Mouse (Mus musculus) urinary bladder, postnatal 4 days (tissue): ENCODE results near the gene Slirp.

Experiments
- DNase-seq, 2 experiments: peaks; one replicate each; pipeline ENCODE4 v3.0.0; 2021 to 2022; ENCODE audit warnings: low spot score in 2 of 2

Gene Slirp

DNA sequence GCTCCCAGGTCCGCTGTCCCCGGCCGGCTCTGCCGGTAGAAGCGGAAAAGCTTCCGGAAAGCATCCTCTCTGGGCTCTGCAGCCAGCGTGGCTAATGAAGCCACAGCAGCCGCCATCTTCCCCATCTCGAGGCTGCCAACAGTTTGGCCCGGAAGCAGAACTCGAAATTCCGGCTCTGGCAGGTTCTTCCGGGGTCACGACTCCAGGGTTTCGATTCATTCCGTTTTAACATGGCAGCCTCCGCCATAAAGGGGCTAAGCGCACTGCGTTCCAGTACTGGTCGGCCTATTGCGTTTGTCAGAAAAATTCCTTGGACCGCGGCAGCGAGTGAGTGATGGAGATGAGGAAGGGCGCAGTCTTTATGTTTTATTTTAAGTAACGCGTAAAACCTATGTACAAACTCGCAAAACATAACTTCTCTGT, at the start of gene Slirp, which contains the start of gene Alkbh1:
Slirp (plus strand) TSS at position 197 of the 423 bp plus-strand sequence.
Alkbh1 (minus strand) TSS at position 318 of the 423 bp plus-strand sequence.
- DNase-seq, result peak; percentile 85

DNA sequence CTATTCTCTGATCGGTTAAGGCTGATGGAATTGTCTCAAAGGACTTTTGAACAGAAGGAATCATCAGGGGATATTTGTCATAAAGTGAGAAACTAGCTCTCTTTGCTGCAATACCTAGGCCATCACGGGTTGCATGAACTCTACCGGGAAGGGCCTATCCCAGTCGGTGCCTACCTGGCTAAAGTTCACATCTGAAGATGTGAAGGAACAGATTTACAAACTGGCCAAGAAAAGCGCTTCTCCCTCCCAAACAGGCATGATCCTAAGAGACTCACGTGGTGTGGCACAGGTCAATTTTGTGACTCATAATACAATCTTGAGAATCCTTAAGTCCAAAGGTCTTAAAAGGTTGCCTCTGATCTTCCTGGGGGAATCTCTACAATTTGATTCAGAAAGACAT, 49.4 kb upstream of the Slirp start:
- no peak for DNase-seq

DNA sequence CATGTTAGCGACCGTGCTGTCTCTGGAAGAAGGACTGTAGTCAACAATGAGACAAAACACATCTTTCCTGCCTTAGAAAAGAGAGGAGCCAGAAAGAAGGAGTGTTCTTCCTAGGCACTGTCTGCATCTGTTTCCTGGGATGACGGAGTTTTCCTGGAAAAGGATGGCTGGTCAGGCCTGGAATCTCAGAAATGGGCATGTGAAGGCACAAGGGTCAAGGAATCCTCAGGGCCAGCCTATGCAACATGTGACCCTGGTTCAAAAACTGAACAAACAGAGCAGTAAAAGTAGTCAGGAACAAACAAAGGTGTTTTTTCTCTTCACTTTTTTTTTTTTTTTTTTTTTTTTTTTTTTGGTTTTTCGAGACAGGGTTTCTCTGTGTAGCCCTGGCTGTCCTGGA, 46.6 kb upstream of the Slirp start:
- no peak for DNase-seq

DNA sequence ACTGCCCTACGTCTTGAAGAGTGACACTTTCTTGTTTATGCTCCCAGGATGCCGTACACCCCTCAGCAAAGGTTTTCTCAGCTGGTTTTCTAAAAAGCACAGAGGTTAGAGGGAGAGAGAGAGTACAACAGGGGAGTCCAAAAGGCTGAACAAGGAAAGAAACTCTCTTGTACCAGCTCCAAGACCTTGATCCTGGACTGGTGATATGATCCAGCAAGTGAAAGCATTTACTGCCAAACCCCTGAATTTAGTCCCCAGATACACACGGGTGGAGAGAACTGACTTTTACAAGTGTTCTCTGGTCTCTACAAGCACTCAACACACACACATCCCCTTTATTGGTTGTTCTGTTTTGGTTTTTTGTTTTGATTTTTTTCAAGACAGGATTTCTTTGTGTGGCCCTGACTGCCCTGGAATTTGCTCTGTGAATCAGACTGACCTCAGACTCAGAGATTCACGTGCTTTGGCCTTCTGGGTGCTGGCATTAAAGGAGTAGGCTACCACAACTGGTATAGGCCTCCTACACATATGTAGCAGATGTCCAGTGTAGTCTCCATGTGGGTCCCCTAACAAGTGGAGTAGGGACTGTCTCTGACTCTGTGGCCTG, 45.8 kb upstream of the Slirp start:
- no peak for DNase-seq

DNA sequence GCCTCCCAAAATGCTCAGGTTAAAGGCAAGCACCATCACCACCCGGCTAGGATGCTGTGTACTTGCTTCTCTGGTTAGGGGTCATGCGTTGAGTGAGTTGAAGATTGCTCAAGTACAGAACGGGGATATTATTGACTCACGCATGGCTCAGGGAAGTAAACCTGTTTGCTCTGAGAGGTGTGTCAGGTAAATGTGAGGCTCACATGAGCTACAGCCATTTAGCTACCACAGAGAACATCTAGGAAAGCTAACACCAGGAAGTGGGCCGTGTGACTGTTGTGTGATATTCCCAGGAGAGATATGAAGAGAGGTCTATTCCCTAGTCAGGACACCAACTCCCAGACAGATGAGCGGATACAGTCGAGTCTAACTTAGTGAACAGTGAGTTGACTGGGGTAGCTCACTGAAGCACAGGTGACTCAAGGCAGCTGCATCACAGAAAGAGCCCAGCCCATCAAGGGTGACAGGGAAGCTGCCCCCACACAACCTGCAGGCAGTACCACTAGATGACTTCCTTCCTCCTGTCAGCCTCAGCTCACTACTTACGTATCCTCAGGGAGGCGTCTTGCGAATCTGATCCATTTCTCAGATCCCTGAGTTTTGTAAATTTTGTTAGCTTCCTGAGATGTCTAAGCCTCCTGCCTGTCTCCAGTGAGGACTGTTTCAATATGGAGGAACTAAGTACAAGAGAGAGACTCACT, 44.4 kb upstream of the Slirp start:
- DNase-seq, result no peak

DNA sequence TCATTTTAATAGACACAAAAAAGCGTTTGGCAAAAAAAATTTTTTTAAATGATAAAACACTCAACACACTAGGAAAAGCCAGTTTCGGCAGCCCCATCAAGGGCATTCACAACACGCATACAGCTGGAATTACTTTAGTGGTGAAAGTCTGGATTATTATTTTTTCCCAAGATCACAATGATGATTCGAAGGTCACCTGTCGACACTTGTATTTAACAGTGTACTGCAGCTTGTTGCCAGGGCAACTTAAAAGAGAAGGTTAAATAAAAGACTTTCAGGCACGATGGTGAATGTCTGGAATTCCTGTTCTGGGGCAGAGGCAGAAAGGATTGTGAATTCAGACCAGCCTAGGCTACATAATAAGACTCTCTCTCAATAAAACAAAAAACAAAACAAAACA, 41.8 kb upstream of the Slirp start:
- DNase-seq, result no peak

DNA sequence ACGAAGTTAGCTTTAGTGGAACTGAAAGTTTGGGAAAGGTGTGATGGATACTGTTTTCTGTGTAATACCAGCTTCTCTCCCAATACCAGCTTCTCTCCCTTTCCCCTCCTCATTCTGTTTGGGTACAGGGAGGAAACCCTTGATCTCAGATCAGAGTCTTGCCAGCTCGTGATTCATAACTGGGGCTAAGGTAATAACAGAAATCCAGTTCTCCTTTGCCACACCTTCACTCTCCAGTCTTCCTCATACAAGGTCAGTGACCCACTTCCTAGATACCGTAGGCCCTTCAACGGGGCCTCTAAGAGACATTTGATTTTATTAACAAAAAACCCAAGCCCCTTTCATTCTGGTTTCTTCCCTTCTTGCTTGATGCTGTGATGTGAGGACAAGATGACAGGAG, 38.5 kb upstream of the Slirp start:
- no peak for DNase-seq

DNA sequence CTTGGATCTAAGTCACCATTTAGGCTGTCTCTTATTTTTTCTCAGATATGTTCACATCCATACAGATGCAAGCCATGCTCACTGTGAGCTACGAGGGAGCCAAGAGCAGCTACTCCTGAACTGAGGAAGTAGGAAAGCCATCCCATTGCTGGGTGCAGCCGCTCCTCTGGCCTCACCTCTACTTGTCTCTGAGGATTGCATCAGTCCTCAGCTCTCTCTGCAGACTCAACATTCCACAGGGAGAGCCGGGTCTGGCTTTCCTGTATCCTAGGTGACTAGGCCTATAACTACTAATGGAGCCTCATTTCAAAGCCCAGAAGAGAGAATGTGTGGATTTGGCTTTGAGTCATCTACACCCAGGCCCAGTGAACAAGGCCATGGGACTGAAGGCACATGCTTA, 38.0 kb upstream of the Slirp start:
- no peak for DNase-seq

DNA sequence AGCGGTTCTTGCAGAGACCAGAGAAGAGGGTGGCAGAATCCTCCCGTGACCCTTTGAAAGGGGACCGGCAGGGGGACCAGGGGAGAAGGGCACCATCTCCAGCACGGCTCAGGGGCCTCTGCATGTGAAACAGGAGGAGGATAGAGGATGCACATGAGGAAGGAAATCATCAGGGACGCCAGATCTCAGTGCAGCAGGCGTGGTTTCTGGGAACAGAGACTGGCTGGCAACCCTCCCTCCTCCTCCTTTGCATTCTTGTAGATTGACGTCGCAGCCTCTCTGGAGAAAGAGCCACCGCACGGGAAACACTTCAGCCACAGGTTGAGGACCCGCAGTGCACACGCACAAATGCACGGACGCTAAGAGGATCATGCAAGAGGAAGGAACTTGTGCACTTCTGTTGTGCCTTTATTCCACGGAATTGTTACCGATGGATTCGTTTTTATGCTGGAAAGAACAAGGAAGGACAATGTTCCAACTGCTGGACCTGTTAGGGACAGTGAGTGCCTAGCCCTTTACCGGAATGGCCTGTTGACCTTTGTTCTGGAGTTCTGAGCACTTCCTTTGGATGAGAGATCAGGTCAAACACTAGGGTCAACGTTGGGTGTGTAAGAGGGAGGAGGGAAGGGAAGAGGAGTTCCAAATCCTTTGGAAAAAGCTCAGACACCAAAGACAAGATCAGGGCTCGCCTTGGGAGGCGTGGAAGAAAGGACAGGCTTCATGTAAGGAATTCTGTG, 35.7 kb upstream of the Slirp start:
- DNase-seq, result no peak

DNA sequence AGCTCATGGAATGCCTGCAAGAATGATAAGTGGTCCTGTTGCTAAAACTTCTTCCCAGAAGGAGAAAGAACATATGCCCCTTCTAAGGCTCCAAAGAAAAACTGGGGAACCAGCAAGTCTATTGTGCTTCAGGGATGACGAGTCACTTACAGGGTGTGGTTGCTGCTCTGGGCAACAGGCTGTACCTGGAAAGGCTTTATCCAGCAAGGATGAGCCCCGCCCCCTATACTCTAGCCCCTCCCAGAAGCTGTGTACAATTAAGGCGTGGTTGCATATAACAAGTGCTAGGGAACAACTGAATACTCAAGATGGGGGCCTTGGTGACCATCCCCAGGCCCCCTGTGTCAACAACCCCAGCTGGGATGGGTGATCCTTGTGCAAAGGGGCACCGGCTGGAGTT, 34.6 kb upstream of the Slirp start:
- DNase-seq, result no peak

DNA sequence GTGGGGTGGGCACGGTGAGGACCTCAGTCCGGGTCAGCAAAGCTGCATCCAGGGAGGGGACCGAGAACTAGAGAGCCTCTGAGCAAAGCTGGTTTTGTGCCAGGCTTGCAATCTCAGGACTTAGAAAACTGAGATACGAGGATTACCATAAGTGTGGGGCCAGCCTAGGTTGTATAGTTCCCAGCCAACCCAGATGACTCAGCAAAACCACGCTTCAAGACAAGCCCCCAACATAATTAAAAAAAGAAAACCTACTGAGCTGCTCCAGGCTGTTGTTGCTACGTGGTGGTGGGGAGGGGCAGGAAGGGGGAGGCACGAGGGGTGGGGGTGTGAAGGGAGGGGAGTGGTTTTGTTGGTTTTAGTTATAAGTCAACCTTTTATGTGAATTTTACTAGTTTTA, 32.7 kb upstream of the Slirp start:
- DNase-seq, result no peak

DNA sequence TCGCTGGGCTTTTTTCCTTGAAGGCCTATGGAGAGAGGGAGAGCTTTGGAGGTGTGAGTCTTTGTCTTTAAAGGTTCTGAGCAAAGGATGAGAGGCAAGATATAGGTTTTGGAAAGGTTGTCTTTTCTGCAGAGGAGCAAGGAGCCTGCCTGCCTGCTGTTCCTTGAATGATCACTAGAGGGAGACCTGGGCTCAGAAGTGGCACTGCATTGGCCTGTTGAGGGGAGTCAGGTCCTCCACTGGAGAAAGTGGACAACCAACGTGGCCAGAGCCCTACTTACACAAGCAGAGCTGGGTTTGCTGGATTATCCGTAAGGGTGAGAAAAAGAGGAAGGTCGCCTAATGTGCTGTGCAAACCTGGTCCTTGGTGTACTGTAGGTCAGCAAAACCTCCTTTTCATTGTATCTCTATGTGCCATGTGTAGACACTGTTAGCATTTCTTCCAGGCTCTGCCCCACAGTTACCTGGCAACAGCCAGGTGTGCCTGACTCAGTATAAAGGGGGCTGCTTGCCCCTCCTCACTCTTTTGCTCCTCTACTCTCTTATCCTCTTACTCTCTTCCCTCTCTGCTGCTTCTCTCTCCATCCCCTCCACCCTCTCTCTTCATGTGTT, 30.4 kb upstream of the Slirp start:
- DNase-seq, result peak; percentile 43 to 79

DNA sequence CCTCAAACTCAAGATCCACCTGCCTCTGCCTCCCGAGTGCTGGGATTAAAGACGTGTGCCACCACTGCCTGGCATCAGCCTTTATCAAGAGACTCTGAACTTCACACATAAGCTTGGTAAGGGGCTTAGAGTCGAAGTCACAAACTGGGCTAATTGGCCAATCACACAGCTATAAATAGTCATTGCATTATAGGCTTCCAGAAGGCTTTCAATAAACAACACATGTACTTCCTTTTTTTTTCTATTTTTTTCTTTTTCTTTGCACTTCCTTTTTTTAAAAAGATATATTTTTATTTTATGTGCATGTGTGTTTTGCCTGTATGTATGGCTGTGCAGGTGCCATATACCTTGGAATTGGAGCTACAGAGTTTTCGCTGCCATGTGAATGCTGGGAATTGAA, 28.3 kb upstream of the Slirp start:
- DNase-seq, result no peak

DNA sequence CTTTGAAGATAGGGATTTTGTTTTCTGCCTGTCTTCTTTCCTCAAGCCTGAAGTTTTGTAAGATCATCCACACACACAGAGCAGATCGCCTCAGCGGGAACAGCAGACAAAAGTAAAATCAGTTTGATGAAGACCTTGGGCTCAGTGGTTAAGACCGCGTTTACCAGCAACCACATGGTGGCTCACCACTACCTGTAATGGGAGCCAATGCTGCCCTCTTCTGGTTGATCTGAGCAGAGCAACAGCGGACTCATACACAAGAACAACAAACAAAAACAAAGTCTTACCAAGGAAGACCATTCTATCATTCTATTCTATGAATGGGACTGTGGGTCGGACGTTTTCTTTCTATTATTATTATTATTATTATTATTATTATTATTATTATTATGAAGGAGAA, 27.0 kb upstream of the Slirp start:
- peak in 1 of 2 experiments; percentile 62 for DNase-seq

DNA sequence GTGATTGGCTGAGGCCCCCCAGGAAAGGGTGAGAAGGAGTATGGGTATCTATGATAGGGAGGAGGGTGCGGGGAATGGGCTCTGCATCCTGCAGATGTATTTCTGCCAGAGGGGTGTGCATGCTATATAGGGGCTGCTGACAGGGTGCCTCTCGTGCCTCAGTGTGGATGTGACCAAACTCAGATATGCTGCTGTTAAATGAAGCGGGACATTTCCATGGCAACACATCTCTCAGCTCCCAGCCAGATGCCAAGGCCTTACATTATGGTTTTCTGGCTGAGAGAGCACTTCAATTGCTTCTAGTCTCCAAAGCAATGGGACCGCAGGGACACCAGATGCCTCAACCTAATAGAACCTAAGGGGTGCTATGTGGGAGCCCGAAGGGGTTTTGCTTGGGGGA, 24.8 kb upstream of the Slirp start:
- DNase-seq, result no peak

DNA sequence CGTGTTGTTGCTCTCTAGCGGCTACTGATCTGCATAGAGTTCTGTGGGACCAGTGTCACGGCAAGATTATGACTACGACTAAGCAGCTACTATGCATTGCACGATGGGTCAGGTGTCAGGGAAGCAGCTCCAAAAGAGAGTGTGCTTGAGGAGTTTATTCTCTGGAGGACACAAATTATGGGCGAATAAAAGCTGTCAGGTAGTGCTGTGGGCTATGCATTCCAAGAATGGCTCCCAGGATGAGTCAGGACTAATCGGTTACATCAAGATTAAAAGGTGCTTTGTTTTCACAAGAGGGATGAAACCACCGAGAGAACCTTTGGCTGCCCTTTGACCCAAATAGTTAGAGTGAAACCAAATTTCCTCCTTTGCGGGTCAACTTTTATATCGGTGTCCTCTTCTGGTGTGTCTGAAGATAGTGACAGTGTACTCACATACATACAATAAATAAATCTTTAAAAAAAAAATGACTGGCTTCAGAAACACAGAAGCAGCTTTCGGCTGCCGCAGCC, 23.7 kb upstream of the Slirp start:
- no peak for DNase-seq

DNA sequence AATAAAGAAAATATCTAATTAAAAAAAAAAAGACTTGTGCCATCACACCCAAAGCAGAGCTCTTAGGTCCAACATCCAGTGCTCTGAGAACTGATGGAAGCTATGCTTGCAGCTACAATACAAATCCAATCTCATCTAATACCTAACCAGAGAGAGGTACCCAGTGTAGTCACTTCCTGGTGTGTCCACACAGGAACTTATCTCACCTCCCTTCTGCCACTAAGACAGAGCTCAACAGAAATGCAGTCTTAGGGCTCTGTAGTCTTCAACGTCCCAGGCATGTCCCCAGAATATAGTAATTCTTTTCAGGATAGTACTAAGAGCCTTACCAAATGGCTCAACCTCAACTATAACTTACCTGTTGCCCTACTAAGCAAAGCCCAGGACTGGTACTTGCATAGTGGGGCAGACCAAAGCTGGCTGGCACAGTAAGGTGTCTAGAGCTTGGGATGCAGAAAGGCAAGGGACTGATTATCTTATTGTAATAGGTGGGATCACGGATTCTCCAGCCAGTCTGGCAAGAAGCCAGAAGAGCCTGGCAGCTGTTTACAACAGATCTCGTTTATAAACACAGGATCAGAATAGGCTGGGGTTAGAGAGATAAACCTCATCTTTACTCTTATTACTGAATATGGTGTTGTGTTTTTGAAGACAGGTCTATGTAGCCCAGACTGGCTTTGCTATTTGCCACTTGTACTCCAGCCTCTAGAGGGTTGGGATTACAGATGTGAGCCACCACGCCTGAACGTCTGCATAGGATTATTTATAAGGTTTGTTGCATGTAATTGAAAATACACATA, 21.8 kb upstream of the Slirp start:
- DNase-seq, result no peak

DNA sequence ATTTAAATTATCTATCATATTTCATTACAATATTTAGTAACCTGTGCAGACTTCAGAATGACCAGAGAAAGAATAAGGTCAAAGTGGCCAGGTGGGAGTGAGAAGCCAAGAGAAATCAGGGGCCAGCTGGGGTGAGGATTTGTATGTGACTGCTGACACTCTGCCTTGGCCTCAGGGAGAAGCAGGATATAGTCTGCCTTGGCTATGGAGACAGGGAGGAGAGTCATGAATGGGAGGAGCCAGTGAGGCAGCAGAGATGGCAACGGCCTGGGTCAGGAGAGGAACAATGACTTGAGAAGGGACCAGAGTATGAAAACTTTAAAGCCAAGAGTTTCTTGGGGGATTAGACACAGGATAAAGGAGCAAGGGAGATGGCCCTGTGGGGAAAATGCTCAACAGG, 20.0 kb upstream of the Slirp start:
- no peak for DNase-seq

DNA sequence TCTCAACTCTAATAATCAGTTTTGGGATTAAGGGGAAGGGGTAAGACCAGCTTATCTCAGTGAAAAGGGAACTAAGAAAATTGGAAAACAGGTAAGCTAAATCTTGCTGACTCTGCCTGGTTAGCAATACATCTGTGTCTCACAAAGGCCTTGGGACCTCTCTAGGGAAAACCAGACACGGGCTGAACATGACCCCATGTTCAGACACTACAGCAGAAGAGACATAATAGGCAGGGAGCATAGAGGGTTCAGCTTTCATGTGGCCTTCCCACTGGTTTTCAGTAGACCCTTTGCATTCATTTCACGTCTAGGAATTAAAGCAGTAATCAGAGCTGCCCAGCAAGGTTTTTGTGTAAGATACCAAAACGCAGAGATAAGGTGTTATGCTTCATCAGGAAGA, 19.2 kb upstream of the Slirp start:
- no peak for DNase-seq

DNA sequence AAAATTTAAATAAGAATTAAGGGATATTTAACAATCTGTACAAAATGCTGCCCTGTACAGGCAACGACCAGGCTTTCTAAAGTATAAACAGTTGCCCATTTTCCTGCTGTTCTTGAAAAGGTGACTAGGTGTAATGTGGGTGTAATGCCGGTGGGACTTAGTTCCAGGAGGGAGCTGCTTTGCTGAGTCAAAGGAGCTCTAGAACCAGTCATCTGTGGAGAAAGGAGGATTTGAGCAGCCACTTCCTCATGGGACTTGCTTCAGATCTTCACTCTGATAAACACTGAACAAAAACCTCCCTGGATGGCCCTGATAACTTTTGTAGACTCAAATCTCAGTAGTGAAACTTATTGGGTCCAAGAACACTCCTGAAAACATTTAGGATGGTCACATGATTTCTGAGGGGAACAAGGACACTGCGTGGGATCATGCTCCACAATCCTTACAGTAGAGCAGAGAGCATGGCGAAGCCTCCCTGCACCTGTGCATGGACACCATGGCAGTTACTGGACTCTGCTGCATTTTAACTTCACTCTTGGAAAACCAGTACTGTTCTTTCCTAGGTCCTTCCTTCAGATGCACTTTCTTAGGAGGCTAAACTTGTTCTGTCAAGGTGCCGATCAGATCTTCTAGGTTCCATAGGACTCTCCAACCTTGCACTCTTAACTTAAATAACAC, 17.2 kb upstream of the Slirp start:
- no peak for DNase-seq

DNA sequence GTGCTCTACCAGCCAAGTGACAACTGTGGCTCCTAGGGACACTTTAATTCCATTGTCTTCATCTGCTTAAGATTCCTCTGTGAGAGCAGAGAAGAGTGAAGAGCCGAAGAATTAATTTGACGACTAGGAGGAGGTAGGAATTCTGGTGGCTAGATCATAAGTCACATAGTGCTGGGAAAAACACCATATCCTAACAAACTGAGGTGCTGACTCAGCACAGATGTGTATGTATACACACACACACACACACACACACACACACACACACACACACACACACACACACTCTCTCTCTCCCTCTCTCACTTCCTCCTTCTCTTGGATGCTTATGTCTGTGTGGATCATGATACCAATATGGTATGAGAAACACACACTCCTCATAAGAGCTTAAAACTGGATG, 15.4 kb upstream of the Slirp start:
- no peak for DNase-seq
